Mouse (Mus musculus): ENCODE measurements around the gene Hist1h2ba.

Hist1h2ba gene

GRCm38 (mm10) chr13:23906906-23907305, 27.1 kb downstream of the Hist1h2ba start:
- DNase-seq (ENCODE audit: low spot score in 2 of 2), result no peak

- no peak for DNase-seq (ENCODE audit: low spot score in 2 of 2)
Observed at GRCm38 (mm10) chr13:23898242-23898641, 35.7 kb downstream of the Hist1h2ba start.

GRCm38 (mm10) chr13:23893269-23893593, 40.7 kb downstream of the Hist1h2ba start:
- DNase-seq (ENCODE audit: low spot score in 2 of 2), result no peak

GRCm38 (mm10) chr13:23892592-23893268, 41.2 kb downstream of the Hist1h2ba start:
- no peak for DNase-seq (ENCODE audit: low spot score in 2 of 2)

- no peak for DNase-seq (ENCODE audit: low spot score in 2 of 2)
Observed at GRCm38 (mm10) chr13:23889011-23889605, 44.8 kb downstream of the Hist1h2ba start.

- no peak for DNase-seq (ENCODE audit: low spot score in 2 of 2)
Observed at GRCm38 (mm10) chr13:23887026-23887725, 46.8 kb downstream of the Hist1h2ba start.

GRCm38 (mm10) chr13:23885540-23885939, 48.4 kb downstream of the Hist1h2ba start:
- no peak for DNase-seq (ENCODE audit: low spot score in 2 of 2)
